Mouse (Mus musculus) limb, embryonic 12.5 days (tissue): ENCODE data around the gene Sval2. TPM values are rescaled to one million over a fixed set of nuclear protein-coding genes. Genes with fewer than 3 reads are reported as not detected.

Experiments
- ATAC-seq: fragments of 200-750 bp; cut with Nextera tagmentation; 2 replicates; pipeline ENCODE4 v1.8.0; 2017; ENCODE audit warnings: low read depth, moderate TSS enrichment; ENCODE audit not compliant: insufficient number of reproducible peaks, insufficient read depth, low FRiP score, low TSS enrichment
- H3K27ac ChIP-seq: fragments of 300-500 bp; sonication (generic); 2 replicates; pipeline ENCODE4 v1.5.1; 2016; ENCODE audit warnings: mild to moderate bottlenecking, moderate library complexity
- H3K27me3 ChIP-seq: fragments of 300-500 bp; sonication (generic); 2 replicates; pipeline ENCODE4 v1.6.1; 2016; ENCODE audit warnings: mild to moderate bottlenecking, moderate library complexity
- H3K36me3 ChIP-seq: fragments of 300-500 bp; sonication (generic); 2 replicates; pipeline ENCODE4 v1.6.1; 2016; ENCODE audit warnings: mild to moderate bottlenecking, moderate library complexity
- H3K4me1 ChIP-seq: fragments of 300-500 bp; sonication (generic); replicated peaks from 2 replicates; pipeline ENCODE4 v1.6.1; 2016
- H3K4me2 ChIP-seq: fragments of 300-500 bp; sonication (generic); 2 replicates; pipeline ENCODE4 v1.6.1; 2016; ENCODE audit warnings: mild to moderate bottlenecking, moderate library complexity
- H3K4me3 ChIP-seq: fragments of 300-500 bp; sonication (generic); replicated peaks from 2 replicates; pipeline ENCODE4 v1.5.1; 2016; ENCODE audit warnings: mild to moderate bottlenecking
- H3K9ac ChIP-seq: fragments of 300-500 bp; sonication (generic); replicated peaks from 2 replicates; pipeline ENCODE4 v1.6.1; 2016; ENCODE audit warnings: mild to moderate bottlenecking, moderate library complexity
- H3K9me3 ChIP-seq: fragments of 300-500 bp; sonication (generic); 2 replicates; pipeline ENCODE4 v1.6.1; 2016; ENCODE audit warnings: mild to moderate bottlenecking, moderate library complexity
- WGBS: fragments of 180-500 bp; shearing (Covaris S2); methylation state at CpG from one replicate; pipeline ENCODE4 v1.1.7; 2016; 5-methylcytosine and 5-hydroxymethylcytosine counted together
- polyA plus RNA-seq: library from polyadenylated mRNA; unstranded; fragments of >200 nt; fragmentation: Nextera tagmentation; extraction: Ambion mirVana; gene quantifications from 2 replicates; pipeline ENCODE4 v1.2.1, GENCODE M21; 2016

Gene Sval2
- not detected in 2 replicates for polyA plus RNA-seq

DNA sequence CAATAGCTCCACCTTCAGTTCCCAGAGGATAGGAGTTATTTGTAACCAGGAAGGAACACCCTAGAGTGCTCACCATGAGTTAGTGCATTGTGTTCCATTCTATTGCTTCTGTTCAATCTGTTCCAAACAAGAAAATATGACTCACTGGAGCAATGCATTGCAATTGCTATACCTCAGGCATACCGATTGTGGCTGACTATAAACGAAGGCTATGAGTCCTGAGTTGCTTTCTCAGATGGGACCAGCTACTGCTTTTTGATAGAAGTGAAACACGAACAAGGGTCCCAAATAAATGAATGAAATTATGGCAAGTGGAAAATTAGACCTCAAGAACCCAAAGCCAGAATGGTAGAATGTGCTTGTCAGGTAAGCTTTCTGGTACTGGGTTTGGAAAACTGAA lies at the start of gene Sval2:
Gene Sval2 (plus strand): TSS at position 301 of the 400 bp plus-strand sequence.
- no peak within 1 kb of the TSS for H3K9ac ChIP-seq
- no peak for ATAC-seq
- no peak within 1 kb of the TSS for H3K27ac ChIP-seq
- H3K9me3 ChIP-seq: no peaks in the 10 kb centered on the region
- H3K4me3 ChIP-seq: no peak within 1 kb of the TSS
- H3K27me3 ChIP-seq: no peaks in the 10 kb centered on the region
- H3K4me1 ChIP-seq: no peaks in the 10 kb centered on the region
- 84% methylated on average over 3 of the region's 3 CpGs for WGBS
- no peaks in the 10 kb centered on the region for H3K36me3 ChIP-seq
- H3K4me2 ChIP-seq: no peak within 1 kb of the TSS

DNA sequence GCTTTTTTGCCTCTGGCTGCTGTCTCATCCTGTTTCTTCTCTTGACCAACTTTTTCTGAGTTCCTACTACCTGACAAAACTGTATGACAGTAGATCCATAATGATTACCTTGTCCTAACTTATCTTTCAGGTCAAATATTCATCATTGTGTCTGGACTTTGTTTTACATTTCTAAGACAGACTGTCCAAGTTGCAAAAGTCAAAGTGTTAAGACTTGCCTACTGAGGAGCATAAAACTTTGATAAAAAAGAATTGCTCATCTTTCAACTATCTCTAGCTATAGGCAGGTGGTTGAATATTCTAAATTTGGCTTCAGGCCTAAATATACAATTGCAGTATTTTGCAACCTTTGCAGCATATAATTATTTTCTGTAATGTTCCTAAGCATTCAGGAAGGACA lies 28.7 kb upstream of the Sval2 start:
- Histone ChIP-seq H3K4me2 (no peak overlapping the region), H3K4me3 (no peak overlapping the region), H3K4me1 (no peaks in the 10 kb centered on the region), H3K9ac (no peak overlapping the region), H3K36me3 (no peaks in the 10 kb centered on the region), H3K27ac (no peak overlapping the region), H3K9me3 (no peaks in the 10 kb centered on the region), H3K27me3 (no peaks in the 10 kb centered on the region)
- ATAC-seq: no peak

DNA sequence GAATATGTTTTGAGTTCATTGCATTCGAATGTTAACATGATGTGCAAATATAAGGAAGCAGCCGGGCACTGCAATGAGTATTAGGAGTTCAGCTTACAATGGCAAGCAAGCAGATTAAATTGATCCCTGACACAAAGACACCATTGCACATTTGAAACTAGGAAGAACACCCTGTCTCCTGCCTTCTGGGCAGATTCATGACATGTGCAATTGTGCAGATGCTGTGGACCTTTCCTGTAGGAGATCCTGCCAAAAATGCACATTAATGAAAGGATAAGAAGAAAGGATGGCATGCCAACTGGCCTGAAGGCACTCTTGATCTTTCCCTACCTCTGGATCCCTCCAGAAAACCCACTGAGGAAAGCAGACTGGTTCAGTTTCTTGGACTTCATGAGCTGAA lies 23.3 kb upstream of the Sval2 start:
- H3K9me3 ChIP-seq: no peaks in the 10 kb centered on the region
- no peaks in the 10 kb centered on the region for H3K4me1 ChIP-seq
- WGBS: 84% methylated on average over 2 of the region's 2 CpGs
- H3K4me2 ChIP-seq: no peak overlapping the region
- no peak overlapping the region for H3K4me3 ChIP-seq
- no peak for ATAC-seq
- H3K27ac ChIP-seq: no peak overlapping the region
- H3K27me3 ChIP-seq: no peaks in the 10 kb centered on the region
- H3K9ac ChIP-seq: no peak overlapping the region
- no peaks in the 10 kb centered on the region for H3K36me3 ChIP-seq

DNA sequence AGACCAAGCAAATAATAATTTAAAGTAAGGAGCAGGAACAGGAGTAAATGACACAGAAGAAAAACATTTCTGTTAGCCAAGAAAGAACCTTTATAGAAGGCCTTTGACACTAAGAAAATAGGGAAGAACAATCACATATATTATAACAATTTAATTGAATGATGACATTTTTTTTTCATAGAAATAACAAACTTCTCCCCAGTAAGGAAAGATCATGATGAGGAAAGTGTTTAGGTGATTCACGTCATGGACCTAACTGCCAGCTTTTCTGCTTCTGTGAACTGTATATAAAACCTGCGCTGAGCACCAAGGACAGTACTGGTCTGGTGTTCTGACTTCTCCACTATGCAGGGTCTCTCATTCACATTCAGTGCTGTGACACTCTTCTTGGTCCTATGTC lies 5.6 kb upstream of the Sval2 start, which contains the start of gene Pip:
Gene Pip (plus strand): TSS at position 301 of the 400 bp plus-strand sequence.
- Histone ChIP-seq H3K27ac (no peak within 1 kb of the TSS), H3K9me3 (no peaks in the 10 kb centered on the region), H3K4me3 (no peak within 1 kb of the TSS), H3K36me3 (no peaks in the 10 kb centered on the region), H3K4me1 (no peaks in the 10 kb centered on the region), H3K4me2 (no peak within 1 kb of the TSS), H3K9ac (no peak within 1 kb of the TSS), H3K27me3 (no peaks in the 10 kb centered on the region)
- no peak for ATAC-seq
- 87% methylated on average over 2 of the region's 2 CpGs for WGBS

DNA sequence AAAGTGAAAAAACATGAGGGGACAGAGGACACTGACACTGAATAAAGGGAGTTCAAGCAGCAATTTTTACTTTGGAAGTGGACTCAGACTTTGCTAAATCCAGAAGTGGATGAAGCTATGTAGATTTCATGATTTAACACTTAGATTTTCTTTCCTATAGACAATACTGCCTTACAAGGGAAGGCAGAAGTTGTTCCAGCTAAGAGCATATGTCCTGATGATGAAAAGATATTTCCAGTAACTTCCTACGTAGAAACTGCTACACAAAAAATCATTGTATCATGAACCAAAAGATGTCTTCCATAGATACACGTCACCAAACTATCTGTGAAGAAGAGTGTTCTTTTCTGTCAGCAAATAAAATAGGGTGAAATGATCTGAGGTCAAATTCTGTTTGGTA lies 11.2 kb downstream of the Sval2 start:
- no peaks in the 10 kb centered on the region for H3K9me3 ChIP-seq
- no peak overlapping the region for H3K27ac ChIP-seq
- WGBS: 78% methylated on average over 2 of the region's 2 CpGs
- H3K27me3 ChIP-seq: no peaks in the 10 kb centered on the region
- no peaks in the 10 kb centered on the region for H3K36me3 ChIP-seq
- H3K4me3 ChIP-seq: no peak overlapping the region
- no peak for ATAC-seq
- H3K9ac ChIP-seq: no peak overlapping the region
- no peak overlapping the region for H3K4me2 ChIP-seq
- no peaks in the 10 kb centered on the region for H3K4me1 ChIP-seq

DNA sequence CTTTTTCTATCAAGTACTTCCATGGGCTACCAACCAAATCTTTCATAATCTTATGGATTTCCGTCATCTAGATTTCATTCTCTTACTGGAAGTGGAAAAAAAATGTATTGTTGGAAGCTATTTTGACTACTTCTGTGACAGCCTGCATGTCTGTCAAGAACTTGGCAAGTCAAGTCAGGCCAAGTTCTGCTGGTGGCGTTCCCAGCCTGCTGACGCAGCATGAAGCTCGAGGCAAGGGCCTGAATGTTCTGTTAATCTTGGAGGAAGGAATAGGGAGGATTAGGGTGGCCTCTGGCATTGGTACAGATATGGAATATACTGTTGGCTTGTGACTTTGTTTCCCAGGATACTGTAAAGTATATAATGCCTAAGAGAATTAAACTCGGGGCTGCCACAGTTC lies 58.8 kb downstream of the Sval2 start:
- Histone ChIP-seq H3K36me3 (no peaks in the 10 kb centered on the region), H3K4me1 (no peaks in the 10 kb centered on the region), H3K4me3 (no peak overlapping the region), H3K4me2 (no peak overlapping the region), H3K27me3 (no peaks in the 10 kb centered on the region), H3K27ac (no peak overlapping the region), H3K9me3 (no peaks in the 10 kb centered on the region), H3K9ac (no peak overlapping the region)
- WGBS: 84% methylated on average over 5 of the region's 5 CpGs
- ATAC-seq: no peak

Other genes with a start within 250 kb of the Sval2 start
- gene Ephb6, start 247.5 kb upstream of the Sval2 start, polyA plus RNA-seq: 20.2 and 26.2 TPM in 2 replicates
- 0.36 and 0.51 TPM in 2 replicates for gene Trpv6, start 216.6 kb upstream of the Sval2 start, polyA plus RNA-seq
- gene Trpv5, start 172.2 kb upstream of the Sval2 start, polyA plus RNA-seq: not detected in 2 replicates
- gene Llcfc1, start 168.6 kb upstream of the Sval2 start, polyA plus RNA-seq: not detected in 2 replicates
- 5.7 and 7.8 TPM in 2 replicates for gene Kel, start 148.7 kb upstream of the Sval2 start, polyA plus RNA-seq
- not detected in 2 replicates for gene Olfr459, start 77.8 kb upstream of the Sval2 start, polyA plus RNA-seq
- not detected in 2 replicates for gene Pip, start 5.5 kb upstream of the Sval2 start, polyA plus RNA-seq
- gene Sval1, start 98.6 kb downstream of the Sval2 start, polyA plus RNA-seq: not detected in 2 replicates
- not detected in 2 replicates for gene Sval3, start 115.2 kb downstream of the Sval2 start, polyA plus RNA-seq
- gene Sva, start 185.4 kb downstream of the Sval2 start, polyA plus RNA-seq: not detected in 2 replicates